Mouse (Mus musculus): ENCODE measurements at regions not wholly inside any gene's neighbourhood (a gene's known extent, or its start where the extent isn't known, plus 50 kb on each side); places are given as distances from the start of the nearest gene placed in this dataset.

- no peak for DNase-seq
Measured at GRCm38 (mm10) chr17:52448701-52449100, 153.8 kb upstream of the Kcnh8 start.

DNA sequence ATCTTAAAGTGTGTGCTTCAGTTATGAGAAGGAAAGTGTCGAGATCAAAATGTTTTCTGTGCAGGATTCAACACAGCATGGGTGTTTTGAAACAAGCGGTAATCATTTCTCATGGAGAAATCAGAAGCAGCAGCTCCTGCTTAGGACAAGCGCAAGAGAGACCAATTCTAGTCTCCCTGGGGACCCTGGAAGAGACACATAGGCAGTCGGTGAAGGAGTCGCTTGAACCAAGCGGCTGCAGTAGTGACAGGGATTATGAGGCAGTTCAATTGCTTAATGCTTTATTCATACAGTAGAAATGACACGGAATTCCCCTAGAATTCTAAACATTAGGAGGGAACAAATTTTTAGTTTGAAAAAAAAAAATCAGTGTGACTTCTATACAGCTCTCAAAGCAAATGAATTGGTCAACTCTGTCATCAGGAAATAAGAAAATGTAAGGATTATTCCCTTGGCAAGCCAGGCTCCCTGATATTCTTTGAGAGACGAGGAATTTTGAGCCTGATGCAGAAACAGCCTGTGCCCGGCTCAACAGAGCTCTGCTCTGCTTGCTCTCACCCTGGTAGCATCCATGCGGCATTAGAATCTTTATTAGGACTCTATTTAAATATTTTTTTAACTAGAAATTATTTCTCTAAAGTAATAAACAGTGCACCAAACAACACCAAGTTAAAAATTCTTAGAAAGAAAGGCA lies 143.1 kb upstream of the Kcnh8 start:
- peak; percentile 27 to 31 for DNase-seq

- DNase-seq, result no peak
Measured at GRCm38 (mm10) chr17:52459997-52460387, 142.5 kb upstream of the Kcnh8 start.

GRCm38 (mm10) chr17:52461264-52461663 lies 141.2 kb upstream of the Kcnh8 start:
- peak; percentile 74 to 77 for DNase-seq

DNA sequence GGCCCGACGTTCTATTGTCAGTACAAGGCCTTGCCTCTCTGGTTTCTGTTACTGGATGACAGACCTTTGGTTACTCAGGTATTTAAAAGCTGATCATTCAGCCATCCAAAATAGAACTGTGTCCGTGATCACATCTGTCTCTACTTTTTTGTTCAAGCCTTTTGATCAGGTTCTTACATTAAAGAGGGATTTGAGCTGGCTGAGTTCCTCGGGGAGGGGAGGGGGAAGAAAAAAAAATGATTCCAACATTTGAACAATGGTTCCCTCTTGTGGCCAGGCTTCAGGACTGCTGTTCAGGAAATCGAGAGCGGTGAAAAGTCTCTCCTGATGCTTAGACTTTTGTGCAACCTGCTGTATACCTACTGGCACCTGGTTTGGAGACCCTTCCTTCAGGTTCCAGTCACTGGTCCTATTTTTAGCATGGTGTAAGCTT lies 140.8 kb upstream of the Kcnh8 start:
- peak; percentile 80 to 89 for DNase-seq

DNA sequence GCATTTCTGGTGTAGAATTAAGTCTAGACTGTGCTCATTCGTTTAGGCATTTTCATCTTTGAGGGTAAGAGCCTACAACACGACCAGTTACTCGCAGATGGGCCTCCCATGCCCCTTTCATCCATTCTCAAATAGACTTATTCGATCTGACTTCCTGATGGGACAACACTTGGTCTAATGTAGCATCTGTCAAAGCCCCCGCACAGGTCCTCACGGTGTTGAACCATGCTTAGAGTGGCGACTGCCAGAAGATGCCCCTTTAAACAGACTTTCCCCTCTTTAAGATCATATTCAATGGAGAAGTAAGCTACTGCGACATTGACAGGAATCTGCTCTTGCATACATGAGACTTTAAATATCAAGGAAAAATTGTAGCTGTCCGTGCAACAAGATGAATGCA lies 140.1 kb upstream of the Kcnh8 start:
- no peak for DNase-seq

DNA sequence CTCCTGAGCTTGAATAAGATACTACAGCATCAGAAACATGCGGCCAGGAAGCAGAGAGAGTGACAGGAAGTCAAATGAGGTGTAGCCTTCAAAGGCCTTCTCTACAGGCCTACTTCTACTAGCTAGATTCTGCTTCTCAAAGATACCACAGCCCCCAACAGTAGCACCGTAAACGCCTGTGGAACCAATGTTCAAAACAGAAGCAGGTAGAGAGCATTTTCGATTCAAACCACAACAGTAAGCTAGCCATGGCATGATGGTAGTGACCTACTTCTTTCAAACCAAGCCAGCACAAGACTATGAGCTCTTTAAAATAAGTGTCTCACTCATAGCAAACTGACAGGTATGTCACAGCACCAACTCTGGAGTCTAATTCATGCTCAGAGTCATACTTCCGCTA lies 134.0 kb upstream of the Kcnh8 start:
- DNase-seq, result no peak

DNA sequence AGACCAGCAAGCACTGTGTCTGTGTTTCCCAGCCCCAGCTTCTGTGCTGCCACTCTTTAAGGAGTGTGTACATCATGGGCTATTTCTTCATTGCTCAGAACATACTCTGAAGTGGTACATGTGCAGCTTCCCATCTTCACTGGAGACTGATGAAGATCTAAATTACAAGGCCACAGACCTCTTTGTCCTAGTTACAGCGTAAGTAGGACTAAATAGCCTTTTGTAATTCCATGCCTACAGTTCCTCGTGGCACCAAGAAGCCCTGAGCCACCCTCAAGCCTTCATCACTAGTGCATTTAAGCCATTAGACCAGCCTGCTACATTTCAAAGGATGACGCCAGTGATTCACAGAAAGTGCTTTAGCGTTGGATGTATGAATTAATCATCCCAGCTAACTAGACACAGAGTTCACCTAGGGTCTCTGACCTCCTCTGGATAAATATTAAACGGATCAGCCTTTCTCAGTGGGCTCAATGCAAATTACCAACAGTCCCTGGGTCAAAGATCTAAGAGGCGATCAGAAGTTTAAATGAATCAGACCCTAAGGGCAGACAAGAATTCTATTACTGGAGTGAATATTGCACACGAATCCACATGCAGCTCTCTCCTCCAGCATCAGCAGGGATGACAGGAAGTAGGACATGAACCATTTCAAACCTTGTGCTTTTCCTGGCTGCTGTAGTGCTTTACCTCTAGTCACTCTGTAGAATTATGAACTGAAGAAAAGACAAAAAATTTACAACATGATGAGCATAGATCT lies 123.0 kb upstream of the Kcnh8 start:
- DNase-seq, result no peak

DNA sequence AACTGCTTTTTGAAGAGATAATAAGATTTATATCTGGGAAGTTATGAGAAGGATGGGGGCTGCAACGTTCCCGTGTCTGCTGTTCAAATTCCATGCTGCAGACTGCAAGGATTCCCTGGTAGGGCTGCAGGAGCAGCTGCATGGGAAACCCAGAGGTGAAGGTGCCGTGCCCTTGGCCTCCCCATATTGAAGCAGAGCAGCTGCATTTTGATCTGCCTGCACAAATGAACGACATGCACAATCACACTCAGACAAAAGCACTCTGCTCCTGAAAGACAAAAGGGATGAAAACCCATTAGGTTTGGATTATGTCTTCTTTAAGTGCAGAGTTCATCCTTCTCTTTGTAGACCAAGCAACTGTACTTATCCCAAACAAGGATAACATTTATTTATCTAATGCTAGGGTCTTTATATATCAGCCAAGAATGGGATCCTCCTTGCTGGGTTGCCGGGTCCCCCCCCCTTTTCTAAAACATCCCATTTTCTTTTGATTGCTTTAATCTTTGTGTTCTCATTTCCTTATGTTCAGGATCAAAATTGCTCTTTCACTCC lies 122.3 kb upstream of the Kcnh8 start:
- no peak for DNase-seq

GRCm38 (mm10) chr17:52506760-52507159 lies 95.7 kb upstream of the Kcnh8 start:
- DNase-seq, result no peak

- no peak for DNase-seq
Measured at GRCm38 (mm10) chr17:52530260-52530659, 72.2 kb upstream of the Kcnh8 start.

Data from cerebellum, postnatal 10 days (tissue).